Mouse (Mus musculus) midbrain, embryonic 12.5 days (tissue): Measurements from ENCODE around the gene Adipor2. TPM values are rescaled to one million over a fixed set of nuclear protein-coding genes. Genes with fewer than 3 reads are reported as not detected.

Experiments
- polyA plus RNA-seq: library from polyadenylated mRNA; unstranded; fragments of >200 nt; fragmentation: Nextera tagmentation; extraction: Ambion mirVana; gene quantifications from 2 replicates; pipeline ENCODE4 v1.2.1, GENCODE M21; 2016

Adipor2 gene
- polyA plus RNA-seq, 1 experiment from 2014 or later, result 37.6 TPM

Other genes starting within 250 kb of the Adipor2 start
- gene Dcp1b, start 242.5 kb downstream of the Adipor2 start, polyA plus RNA-seq, result 14.4 and 14.9 TPM in 2 replicates
- gene Cacna1c, start 221.3 kb downstream of the Adipor2 start, polyA plus RNA-seq, result 3.9 and 5.1 TPM in 2 replicates
- gene Cacna2d4, start 181.2 kb downstream of the Adipor2 start, polyA plus RNA-seq, result 0.14 and 0.15 TPM in 2 replicates
- 0.54 and 0.60 TPM in 2 replicates for gene Lrtm2, start 86.9 kb downstream of the Adipor2 start, polyA plus RNA-seq
- 4.0 and 4.1 TPM in 2 replicates for gene Fbxl14, start 62.0 kb upstream of the Adipor2 start, polyA plus RNA-seq
- 10.4 and 10.6 TPM in 2 replicates for gene Wnt5b, start 126.6 kb upstream of the Adipor2 start, polyA plus RNA-seq